ENCODE assay signal across 7 mouse cellular contexts in the genomic region with DNA sequence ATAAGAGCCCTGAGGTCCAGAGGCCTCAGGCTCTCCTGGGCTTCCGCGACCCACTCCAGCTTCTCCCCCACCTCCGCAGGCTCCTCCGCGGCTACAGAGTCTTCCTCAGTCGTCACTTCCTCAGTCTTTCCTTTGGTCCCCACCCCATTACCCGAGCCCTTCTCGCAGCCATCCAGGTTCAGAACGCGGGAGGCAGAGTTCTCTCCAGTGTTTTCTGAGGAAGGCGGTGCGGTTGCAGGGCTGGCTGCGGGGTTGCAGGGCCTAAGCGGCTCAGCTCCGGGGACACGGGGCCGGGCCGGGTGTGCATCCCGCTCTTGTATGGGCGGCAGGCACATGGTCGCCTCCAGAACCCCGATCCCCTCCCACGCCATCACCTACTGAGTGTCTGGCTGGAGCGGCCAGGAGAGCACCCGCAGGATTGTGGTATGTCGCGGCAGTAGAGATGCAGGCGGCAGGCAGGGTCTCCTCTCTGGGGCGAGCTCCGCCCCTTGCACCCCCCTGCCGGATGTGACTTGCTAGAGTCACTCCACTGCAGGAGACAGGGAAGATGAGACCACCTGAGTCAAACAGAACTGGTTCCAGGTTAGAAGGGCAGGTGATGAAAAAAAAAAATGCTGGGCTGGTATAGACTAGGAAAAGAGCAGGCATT. TPM values are rescaled to one million over a fixed set of nuclear protein-coding genes. Genes with fewer than 3 reads are reported as not detected.
A peak's percentile ranks its signal among the peaks of the same experiment; 100 is the strongest.
DNase-seq lines count a peak whose midpoint lies in the region; ATAC-seq and TF ChIP-seq lines count a peak whose summit lies in the region.

Gene Tspyl3, minus strand, starts transcription at position 496 of the 649 bp plus-strand sequence.

- peak within 1 kb of the TSS; percentile 56 for H3K4me2 ChIP-seq in forebrain, embryonic 11.5 days (ENCODE audit: low read depth, low read length, severe bottlenecking)

- no peaks in the 10 kb centered on the region for H3K9me3 ChIP-seq in ES-Bruce4 (replicated peaks; ENCODE audit: control insufficient read depth, insufficient read depth, low read length, poor library complexity, severe bottlenecking)
- H3K9me3 ChIP-seq in forebrain, embryonic 11.5 days (ENCODE audit: control insufficient read depth, low read length) = no peaks in the 10 kb centered on the region

- no peaks in the 10 kb centered on the region for H3K4me1 ChIP-seq in ES-Bruce4 (ENCODE audit: control insufficient read depth, insufficient read depth, low read length)
- no peaks in the 10 kb centered on the region; the same call in 1 of the 2 replicates for H3K4me1 ChIP-seq in forebrain, embryonic 11.5 days (replicated peaks; ENCODE audit: control insufficient read depth, insufficient read depth, low read length)

- ATAC-seq in forebrain, embryonic 11.5 days (replicated peaks; ENCODE audit: low FRiP score) = peak; percentile 58; the same call in 1 of the 2 replicates

- intact Hi-C loops in left cerebral cortex, adult 2 months (cut with DNase I) = no loop called here

- H3K4me3 ChIP-seq in ES-Bruce4 (ENCODE audit: low read depth, low read length) = peak within 1 kb of the TSS; percentile 91
- H3K4me3 ChIP-seq in forebrain, embryonic 11.5 days (ENCODE audit: low read depth, low read length) = peak within 1 kb of the TSS; percentile 31
- peak within 1 kb of the TSS; percentile 82 for H3K4me3 ChIP-seq in left cerebral cortex, adult 2 months

- TF ChIP-seq CTCF in ES-Bruce4 (IDR thresholded peaks at IDR 0.05; ENCODE audit: low read depth, low read length) = no peak
- no peak for TF ChIP-seq CTCF in brain, embryonic 14.5 days (IDR thresholded peaks at IDR 0.05; ENCODE audit: borderline replicate concordance, extremely low read depth, insufficient read depth, insufficient read length)
- no peak; the same call in none of the 2 replicates for TF ChIP-seq CTCF in left cerebral cortex, adult 2 months (IDR thresholded peaks at IDR 0.05)

- H3K36me3 ChIP-seq in ES-Bruce4 (ENCODE audit: control insufficient read depth, insufficient read depth, low read length, poor library complexity, severe bottlenecking) = peaks cover 4% of the 10 kb centered on the region; the same call in 1 of the 2 replicates
- H3K36me3 ChIP-seq in forebrain, embryonic 11.5 days (ENCODE audit: control insufficient read depth, insufficient read depth, low read length) = peaks cover 2% of the 10 kb centered on the region; the same call in 1 of the 2 replicates

- DNase-seq in brain, embryonic 14.5 days (ENCODE audit: low read depth) = peak; percentile 73
- peak; percentile 72 for DNase-seq in forebrain, embryonic 11.5 days (ENCODE audit: low spot score)
- peak; percentile 38 for DNase-seq in heart, postnatal 4 days
- DNase-seq in left cerebral cortex, adult 2 months (ENCODE audit: extremely low spot score in 1 of 2, low spot score in 2 of 2) = peak; percentile 58 to 61
- DNase-seq in lung, postnatal 36 days = peak; percentile 46
- peak; percentile 78 to 85 for DNase-seq in right cerebral cortex, postnatal 10 days (ENCODE audit: low spot score in 2 of 2)

- H3K9ac ChIP-seq in ES-Bruce4 (ENCODE audit: low read depth, poor library complexity, severe bottlenecking) = peak within 1 kb of the TSS; percentile 82
- H3K9ac ChIP-seq in forebrain, embryonic 11.5 days (ENCODE audit: low read length) = peak within 1 kb of the TSS; percentile 61

- no peak for TF ChIP-seq POLR2A in ES-Bruce4 (IDR thresholded peaks at IDR 0.05; ENCODE audit: insufficient read depth, low read length)
- peak; percentile 21; the same call in 1 of the 2 replicates for TF ChIP-seq POLR2A in brain, embryonic 14.5 days (IDR thresholded peaks at IDR 0.05; ENCODE audit: borderline replicate concordance, extremely low read depth, insufficient read depth, insufficient read length, poor library complexity, severe bottlenecking)

- no peak for TF ChIP-seq EP300 in ES-Bruce4 (IDR thresholded peaks at IDR 0.05; ENCODE audit: insufficient read depth, low read depth, low read length)

- no peak within 1 kb of the TSS for H3K27ac ChIP-seq in ES-Bruce4 (ENCODE audit: insufficient read depth, low read length)
- H3K27ac ChIP-seq in forebrain, embryonic 11.5 days (ENCODE audit: low read depth, low read length) = no peak within 1 kb of the TSS
- H3K27ac ChIP-seq in left cerebral cortex, adult 2 months = peak within 1 kb of the TSS; percentile 92

- WGBS in forebrain, embryonic 11.5 days = 2% methylated on average over 31 of the region's 31 CpGs

- H3K27me3 ChIP-seq in ES-Bruce4 (ENCODE audit: control insufficient read depth, insufficient read depth, low read length, poor library complexity, severe bottlenecking) = no peaks in the 10 kb centered on the region
- H3K27me3 ChIP-seq in forebrain, embryonic 11.5 days (ENCODE audit: control insufficient read depth, insufficient read depth, low read length) = no peaks in the 10 kb centered on the region

RNA-seq across cellular contexts. Expression of gene Tspyl3, which starts in this region (rescaled TPM):
- 3.5 and 3.9 TPM in 2 replicates for polyA plus RNA-seq in ES-Bruce4 (2011; ENCODE audit: insufficient read depth, insufficient read length, low read depth, missing spikeins)
- polyA plus RNA-seq in brain, embryonic 14.5 days (2012; rRNA removed) = 32.2 and 33.5 TPM in 2 replicates
- polyA plus RNA-seq in forebrain, embryonic 11.5 days (2014; fragmentation: Nextera tagmentation; extraction: Ambion mirVana) = 4.8 and 5.6 TPM in 2 replicates
- 1 to 10 TPM; 2.7 to 3.0 TPM for total RNA-seq in heart, postnatal 4 days (2021)
- total RNA-seq in left cerebral cortex, adult 2 months (2021) = 10 to 100 TPM; 24.6 to 26.5 TPM

Comparison
In these comparisons a context has a peak if more than half of its experiments do, and no peak if none do; other contexts are left out.
1. RNA of gene Tspyl3 (total RNA-seq): 24.6 to 26.5 TPM in left cerebral cortex, adult 2 months; 2.7 to 3.0 TPM in heart, postnatal 4 days; every median in the first group is over 4 times any median in the second.
2. H3K4me3 ChIP-seq: peak in every context shown above with its lines; median percentile 91 in ES-Bruce4; 82 in left cerebral cortex, adult 2 months; 31 in forebrain, embryonic 11.5 days.
3. Peak in every context shown above with its lines, with median percentiles within 50 percentile points of each other: DNase-seq.